Mouse (Mus musculus): ENCODE measurements at regions not wholly inside any gene's neighbourhood (a gene's known extent, or its start where the extent isn't known, plus 50 kb on each side); places are given as distances from the start of the nearest gene placed in this dataset.

DNA sequence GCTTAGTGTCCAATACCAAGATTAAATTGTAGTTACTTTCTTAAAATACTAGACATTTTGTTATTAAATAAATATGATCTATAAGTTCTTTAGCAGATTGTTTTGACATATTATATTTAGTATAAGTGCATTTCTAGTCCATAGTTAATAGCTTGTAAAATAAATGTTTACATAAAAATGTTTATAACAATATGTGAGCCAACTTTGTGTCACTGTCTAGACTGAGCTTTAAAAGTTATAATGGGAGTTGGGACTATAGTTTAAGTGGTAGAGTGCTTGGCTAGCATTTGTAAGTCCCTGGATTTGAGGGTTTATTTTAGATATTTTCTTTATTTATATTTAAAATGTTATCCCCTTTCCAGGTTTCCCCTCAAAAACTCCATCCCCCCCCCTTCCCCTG lies 1367.3 kb downstream of the Pcdh18 start:
- TF ChIP-seq GATA1 (IDR thresholded peaks at IDR 0.05; ENCODE audit: borderline replicate concordance, low read length): no peak
- no peak for TF ChIP-seq FLI1 (IDR thresholded peaks at IDR 0.05; ENCODE audit: low read length)

All from megakaryocyte, embryonic 14.5 days (primary cell).